Mouse (Mus musculus) retina, postnatal 7 days (tissue): ENCODE measurements around the gene Gbp6.
"Not testable (repeated sequence)": the region's sequence is repeated elsewhere in the genome, so short reads cannot be mapped to it uniquely, and the experiment has no call there.

Source experiments
- DNase-seq: peaks from one replicate; pipeline ENCODE4 v3.0.0-alpha.2; 2012; ENCODE audit warnings: low read depth, low spot score

The Gbp6 gene

DNA sequence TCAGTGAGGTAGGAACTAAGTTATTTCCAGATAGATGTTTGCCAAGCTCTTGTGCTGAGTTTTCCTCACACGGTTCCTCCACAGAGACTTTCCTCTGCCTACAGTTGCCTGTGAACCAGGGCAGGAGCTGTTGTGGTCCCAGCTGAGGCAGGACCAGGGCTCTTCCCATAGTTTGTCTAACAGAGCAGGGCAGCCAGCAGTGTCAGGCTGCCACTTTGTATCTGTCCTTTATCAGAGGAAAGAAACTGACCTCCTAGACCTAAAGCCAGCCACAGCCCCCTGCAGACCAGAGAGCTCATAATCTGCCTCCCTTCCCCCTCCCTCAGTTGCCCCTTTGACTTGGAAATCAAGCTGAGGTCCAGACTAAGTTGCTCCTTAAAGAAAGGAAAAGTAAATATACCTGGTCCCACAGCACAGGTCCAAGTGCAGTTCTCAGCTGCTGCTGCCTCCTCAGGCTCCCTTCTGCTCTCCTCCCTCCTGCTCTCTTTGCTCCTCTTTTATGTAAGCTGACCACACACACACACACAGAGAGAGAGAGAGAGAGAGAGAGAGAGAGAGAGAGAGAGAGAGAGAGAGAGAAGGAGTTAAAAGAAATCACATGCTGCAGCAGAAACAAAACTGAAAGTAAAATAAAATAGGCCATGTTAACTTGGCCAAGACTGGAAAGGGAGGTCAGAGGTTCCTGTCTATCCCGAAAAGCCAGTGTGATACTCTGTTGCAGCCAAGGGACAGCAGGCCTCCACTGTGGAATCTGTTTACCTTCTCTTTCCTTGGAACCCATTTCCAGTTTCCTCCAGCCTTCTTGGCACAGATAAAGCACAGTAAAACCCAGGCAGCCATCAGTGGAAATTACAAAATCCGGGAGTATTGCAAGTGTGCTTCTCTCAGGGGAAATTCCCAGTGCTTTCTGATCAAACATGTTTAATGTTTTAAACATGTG is at the start of gene Gbp6, which contains the start of gene Gm43302:
Gbp6 (minus strand) TSS at position 473 of the 940 bp plus-strand sequence.
Gm43302 (minus strand) TSS at position 470 of the 940 bp plus-strand sequence.
- DNase-seq = not testable (repeated sequence)

DNA sequence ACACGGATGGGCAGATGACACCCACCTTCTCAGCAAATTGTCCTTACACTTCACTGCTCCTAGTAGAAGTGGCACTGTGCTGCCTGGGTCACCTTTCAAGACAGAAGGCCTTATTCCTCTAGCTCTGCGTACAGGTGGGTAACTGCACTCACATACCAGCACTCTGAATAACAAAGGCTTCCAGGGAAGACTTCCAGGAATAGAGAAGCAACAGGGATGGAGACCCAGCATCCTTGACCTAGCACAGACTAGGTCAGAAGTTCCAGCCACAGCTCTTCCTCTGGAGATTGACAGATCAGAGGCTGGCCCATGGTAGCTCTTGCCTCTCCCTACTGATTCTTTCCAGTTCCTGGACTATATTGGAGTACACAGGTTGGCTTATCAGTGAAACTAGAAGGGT is 47.8 kb upstream of the Gbp6 start:
- DNase-seq = no peak

DNA sequence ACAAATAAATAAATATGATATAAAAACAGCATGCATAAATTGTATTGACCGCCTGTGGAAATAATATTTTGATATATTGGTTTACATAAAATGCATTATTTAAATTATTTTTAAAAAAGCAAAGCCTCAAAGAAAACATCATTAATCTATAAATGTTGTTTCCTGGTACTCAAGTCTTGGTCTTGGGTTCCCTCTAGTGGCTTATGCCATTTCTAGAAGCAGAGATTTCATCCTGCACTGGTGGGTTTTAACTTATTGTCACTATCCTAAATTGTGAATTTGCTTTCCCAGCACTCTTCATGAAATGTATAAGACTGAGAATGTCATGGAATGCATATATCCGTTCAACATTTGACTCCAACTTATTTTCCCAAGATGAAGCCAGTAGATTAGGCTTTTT is 29.0 kb upstream of the Gbp6 start:
- peak; percentile 2 for DNase-seq

DNA sequence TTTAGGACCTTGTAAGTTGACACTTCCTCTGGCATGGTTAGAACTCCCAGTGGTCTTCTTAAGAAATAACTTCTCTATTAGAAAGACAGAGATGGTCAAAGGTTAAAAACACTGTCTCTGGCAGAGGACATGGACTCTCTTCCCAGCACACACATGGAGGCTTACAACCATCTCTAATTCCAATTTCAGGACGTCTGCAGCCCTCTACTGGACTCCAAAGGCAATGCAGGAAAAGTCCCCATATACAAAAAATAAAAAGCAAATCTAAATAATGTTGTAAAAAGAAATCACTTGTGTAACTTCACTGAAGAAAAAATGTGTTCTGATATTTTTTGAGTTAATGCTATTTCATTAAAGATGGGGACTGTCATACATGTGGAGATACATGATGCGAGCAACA is 17.4 kb upstream of the Gbp6 start:
- no peak for DNase-seq

DNA sequence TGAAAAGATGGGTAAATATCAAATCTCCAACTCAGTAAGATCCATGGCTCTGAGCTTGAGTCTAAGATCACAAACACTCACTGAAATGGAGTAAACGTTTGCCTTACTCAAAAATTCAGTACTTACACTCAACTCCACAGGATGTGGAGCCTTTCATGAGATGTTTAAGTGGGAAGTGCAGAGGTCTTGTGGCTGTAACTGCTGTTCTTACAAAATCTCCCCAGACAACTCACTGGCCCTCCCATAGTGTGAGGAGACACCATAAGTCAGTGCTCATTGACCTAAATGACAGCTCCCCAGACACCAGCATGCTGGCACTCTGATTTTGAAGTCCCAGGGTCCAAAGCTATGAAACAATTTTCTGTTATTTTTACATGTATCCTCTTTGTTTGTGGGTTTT is 15.7 kb upstream of the Gbp6 start:
- DNase-seq = not testable (repeated sequence)

DNA sequence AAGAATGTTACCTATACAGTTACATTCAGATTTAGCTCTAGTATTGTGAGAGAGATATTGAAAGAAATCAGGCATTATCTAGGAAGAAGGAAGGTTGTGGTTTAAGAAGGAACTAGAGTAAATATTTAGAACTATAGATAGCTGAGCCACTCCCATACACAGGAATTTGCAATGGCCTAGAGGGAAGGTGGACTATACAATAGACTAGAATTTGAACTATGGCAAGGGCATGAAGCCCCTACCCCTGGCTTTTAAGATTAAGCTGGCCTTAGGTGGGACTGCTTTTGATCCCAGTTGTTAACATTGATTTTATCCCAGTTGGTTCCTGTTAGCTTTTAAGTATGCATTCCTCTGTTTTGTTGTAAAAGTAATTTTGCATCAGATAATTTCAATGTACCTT is 13.4 kb upstream of the Gbp6 start:
- DNase-seq = not testable (repeated sequence)

DNA sequence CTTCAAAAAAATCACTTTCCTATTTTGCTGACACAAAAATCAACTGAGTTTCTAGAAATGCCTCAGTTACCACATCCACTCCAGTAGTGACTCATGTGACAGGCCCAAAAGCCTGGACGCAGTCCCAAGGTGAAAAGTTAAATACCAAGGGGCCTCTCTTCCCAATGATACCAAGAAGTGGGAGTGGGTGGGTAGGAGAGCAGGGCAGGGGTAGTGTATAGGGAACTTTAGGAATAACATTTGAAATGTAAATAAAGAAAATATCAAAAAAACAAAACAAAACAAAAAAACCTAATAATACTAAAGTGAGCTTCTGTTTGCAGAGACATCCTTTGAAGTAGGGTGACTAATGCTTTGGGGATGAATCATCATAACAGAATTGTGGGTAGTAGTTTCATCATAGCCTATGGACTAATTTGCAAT is 12.7 kb upstream of the Gbp6 start:
- DNase-seq = no peak

DNA sequence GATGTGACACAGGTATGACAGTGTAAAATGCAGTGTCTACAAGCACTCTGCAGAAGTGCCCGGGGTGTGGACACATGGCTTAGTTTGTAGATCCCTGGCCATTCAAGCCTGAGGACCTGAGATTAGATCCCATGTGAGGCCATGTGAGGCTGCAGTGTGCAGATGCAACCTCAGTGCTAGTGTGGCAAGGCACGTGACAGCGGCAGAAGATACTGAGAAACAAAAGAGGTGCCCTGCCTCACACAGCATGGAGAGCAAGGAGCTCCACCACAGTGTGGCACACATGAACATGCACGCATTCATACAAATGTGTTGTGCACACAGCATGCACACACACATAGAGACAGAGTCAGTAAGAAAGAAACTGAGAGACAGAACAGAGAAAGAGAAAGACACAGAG is 12.2 kb upstream of the Gbp6 start:
- not testable (repeated sequence) for DNase-seq

DNA sequence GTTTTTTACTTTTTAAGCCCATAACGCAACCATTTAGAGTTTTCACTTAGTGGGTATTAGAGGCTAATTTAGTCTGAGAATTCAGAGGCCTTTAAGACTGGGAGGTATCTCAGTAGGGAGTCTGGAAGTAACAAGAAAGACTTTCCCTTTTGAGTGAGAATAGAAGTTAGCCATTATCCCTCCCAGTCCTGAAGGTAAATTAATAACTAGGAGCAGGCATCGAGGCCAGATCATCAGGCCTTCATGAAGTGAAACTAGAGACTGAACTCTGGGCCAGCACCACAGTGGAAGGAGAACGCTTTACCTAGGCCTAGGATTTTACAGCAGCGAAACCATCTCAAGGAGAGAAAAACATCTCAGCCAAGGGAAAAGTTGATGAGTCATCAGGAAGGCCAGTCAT is 8.5 kb upstream of the Gbp6 start:
- no peak for DNase-seq

DNA sequence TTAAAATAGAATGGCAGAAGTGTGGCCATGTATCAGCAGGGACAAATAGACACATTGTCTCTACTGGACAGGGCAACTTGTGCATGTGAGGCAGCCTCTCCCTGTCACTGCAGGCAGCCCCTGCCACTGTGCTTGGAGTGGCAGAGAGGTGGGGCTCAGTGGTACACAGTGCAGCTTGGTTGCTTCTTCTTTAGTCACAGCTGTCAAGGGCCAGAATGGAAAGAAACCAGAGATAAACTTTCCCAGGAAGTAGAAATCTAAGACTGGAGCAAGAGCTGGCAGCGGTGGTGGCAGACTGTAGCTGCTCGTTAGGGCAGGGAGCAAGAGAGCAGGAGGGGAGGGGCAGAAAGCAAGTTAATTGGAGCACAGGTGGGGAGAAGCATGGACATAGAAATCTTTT is 8.0 kb upstream of the Gbp6 start:
- DNase-seq = no peak

DNA sequence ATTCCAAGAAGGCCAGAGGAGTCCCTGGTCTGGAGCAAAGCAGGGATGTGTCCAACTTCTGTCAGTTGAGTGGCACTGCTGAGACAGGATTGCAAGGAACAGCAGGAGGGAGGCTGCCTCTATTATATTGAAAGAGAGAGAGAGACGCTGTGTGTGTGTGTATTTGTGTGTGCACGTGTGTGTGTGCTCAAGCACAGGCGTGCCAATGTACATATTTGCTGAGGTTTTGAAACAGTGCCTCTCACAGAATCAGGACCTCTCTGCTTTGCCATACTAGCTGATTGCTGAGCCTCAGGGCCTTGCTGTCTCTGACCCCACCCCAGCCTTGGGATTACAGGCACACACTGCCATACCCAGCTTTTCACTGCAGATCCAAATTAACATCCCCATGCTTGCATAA is 2.2 kb upstream of the Gbp6 start:
- DNase-seq = no peak

DNA sequence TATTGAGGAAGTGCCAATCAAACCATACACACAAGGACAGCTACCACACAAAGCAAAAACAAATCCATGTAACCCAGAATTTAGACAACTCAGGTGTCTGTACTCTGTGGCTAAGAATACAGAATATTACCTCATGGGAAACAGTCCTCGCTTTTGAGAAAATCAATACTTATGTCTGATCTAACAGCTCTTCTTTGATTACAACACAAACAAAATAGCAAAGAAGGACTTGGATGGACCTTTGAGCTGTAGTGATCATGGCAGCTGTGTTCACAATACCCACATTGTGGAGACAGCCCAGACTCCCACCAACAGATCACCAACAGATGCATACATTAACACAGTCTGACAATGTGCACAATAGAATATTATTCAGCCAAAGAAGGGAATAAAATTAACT is 1.0 kb downstream of the Gbp6 start:
- DNase-seq = no peak

DNA sequence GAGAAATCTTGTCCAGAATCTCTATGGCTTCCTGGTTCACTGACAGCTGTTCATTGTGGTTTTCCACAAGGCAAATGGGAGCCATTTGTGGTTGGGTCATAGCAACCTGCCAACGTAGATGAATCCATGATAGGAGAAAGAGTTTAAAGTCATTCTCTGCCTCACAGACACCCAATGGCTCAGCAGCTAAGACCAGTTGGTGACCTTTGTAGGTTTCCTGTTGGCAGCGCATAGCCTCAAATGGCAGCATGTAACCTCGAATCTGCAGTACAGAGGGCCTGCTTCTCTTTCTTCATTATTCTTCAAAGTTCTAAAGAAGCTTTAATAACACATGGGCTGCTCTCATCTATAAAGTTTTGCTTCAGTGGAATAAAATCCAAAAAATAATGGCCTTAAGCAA is 2.6 kb downstream of the Gbp6 start:
- not testable (repeated sequence) for DNase-seq

DNA sequence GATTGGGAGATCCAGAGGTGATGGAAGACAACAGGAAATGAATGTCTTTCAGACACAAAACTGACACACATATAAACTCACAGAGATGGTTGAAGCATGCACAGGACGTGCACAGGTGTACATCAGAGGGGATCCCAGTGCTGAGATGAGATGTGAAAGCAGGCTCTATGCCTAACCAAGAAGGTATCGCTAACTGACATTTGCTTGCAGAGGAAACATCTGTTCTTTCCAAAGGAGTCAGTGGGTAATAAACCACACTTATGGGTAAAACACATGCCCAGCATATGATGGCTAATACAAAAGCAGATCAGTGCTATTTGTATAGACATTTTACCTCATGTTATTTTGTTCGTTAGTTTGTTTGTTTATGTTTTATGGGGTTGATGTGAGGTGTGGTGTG is 32.8 kb downstream of the Gbp6 start:
- not testable (repeated sequence) for DNase-seq

DNA sequence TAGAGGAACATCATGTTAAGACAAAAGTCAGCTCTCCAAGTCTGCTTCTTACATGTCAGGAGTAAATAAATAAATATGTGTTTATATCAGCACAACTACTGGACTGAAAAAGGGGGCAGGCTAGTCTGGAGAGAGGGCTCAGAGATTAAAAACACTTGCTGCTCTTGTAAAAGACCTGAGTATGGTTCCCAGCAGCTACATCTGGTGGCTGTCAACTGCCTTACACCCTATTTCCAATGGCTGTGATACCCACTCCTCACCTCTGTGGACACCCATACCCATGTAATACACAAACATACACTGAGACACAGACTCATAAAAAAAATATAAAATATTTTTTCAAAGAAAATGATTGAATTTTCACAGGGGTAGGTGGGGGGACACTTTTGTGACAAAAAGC is 41.0 kb downstream of the Gbp6 start:
- no peak for DNase-seq

DNA sequence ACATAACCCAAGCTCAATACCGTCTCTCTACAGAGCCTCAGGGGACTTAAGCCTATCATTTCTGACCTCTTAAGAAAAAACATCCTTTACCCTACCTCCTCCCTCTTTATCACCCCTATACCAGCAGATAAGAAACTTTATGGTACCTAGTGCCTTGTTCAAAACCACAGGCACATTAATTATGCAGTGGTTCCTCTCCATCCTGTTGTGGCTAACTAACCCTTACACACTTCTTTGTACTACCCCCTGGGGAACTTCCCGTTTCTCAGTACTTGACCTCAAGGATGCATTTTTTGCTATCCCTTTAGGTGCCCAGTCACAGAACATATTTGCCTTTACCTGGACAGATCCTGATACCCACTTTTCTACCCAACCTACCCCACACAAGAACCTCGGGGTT is 48.8 kb downstream of the Gbp6 start:
- not testable (repeated sequence) for DNase-seq

DNA sequence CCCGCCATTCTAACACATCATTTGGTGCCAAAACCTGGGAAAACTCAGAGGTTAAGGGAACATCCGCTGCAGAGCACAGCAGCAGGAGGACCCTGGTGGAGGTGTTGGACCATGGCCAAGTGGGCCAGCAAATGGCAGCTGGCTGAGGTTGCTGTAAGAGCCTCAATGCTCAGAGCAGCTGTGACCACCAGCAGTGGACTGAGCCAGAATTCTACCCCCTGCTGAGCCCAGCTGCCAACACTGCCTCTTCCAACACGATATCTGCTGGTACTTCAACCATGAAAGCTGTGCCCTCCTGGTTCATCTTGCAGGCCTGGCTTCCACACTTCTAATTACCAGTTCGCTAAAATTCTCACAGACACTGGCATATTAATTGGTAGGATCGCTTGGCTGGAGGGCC is 52.5 kb downstream of the Gbp6 start:
- DNase-seq = not testable (repeated sequence)

DNA sequence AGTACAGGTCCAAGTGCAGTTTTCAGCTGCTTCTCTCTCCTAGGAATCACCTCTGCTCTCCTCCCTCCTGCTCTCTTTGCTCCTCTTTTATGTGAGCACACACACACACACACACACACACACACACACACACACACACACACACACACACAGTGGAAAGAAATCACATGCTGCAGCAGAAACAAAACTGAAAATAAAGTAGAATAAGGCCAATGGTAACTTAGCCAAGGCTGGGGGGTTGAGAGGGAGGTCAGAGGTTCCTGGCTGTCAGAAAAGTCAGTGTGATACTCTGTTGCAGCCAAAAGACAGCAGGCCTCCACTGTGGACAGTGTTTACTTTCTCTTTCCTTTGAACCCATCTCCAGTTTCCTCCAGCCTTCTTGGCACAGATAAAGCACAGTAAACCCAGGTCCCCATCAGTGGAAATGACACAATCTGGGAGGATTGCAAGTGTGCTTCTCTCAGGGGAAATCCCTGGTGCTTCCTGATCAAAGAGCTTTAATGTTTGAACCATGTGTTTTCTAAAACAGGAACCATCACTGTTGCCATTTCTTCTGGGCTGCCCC is 53.9 kb downstream of the Gbp6 start, which contains the start of gene Gbp10:
Gbp10 (minus strand) TSS at position 51 of the 565 bp plus-strand sequence.
- not testable (repeated sequence) for DNase-seq

DNA sequence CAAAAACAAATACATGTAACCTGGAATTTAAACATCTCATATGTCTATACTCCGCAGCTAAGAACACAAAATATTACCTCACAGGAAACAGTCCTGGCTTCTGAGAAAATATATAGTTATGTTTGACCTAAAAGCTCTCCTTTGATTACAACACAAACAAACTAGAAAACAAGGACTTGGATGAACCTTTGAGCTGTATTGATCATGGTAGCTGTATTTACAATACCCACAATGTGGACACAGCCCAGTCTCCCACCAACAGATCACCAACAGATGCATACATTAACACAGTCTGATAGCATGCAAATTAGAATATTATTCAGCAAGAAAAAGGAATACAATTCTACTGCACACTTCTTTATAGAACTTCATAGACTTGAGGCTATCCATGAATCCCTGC is 55.1 kb downstream of the Gbp6 start:
- not testable (repeated sequence) for DNase-seq

DNA sequence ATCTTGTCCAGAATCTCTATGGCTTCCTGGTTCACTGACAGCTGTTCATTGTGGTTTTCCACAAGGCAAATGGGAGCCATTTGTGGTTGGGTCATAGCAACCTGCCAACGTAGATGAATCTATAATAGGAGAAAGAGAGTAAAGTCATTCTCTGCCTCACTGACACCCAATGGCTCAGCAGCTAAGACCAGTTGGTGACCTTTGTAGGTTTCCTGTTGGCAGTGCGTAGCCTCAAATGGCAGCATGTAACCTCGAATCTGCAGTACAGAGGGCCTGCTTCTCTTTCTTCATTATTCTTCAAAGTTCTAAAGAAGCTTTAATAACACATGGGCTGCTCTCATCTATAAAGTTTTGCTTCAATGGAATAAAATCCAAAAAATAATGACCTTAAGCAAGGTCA is 57.5 kb downstream of the Gbp6 start:
- DNase-seq = not testable (repeated sequence)
